Mouse (Mus musculus): Measurements from ENCODE around the gene Eef1g. TPM values are rescaled to one million over a fixed set of nuclear protein-coding genes. Genes with fewer than 3 reads are reported as not detected.

Gene Eef1g
- polyA plus RNA-seq, 1 experiment = 206 TPM

DNA sequence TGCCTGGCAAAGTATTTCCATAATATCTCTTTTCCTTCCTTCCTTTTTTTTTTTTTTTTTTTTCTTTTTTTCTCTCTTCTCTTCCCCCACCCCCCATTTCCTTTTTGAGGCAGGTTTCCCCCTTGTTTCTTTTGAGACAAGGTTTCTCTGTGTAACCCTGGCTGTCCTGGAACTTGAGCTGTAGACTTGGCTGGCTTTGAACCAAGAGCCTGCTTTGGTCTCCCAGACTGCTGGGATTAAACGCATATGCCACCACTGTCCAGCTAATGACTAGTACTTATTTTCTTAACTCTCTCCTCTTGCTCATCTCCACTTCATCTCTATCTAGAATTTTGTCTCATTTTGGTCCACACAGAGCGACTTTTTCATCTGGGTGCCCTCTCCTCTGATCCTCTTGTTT is 23.8 kb upstream of the Eef1g start:
- 40% methylated on average over 2 of the region's 2 CpGs for WGBS
- Histone ChIP-seq H3K4me1 (ENCODE audit: control insufficient read depth, insufficient read depth, low read length) (peaks cover 20% of the 10 kb centered on the region), H3K4me3 (replicated peaks; ENCODE audit: extremely low read depth, low read depth, low read length) (peak overlapping the region; percentile 84)
- TF ChIP-seq POLR2A (IDR thresholded peaks at IDR 0.05; ENCODE audit: borderline replicate concordance, extremely low read depth, low read depth, low read length) (no peak), CTCF (IDR thresholded peaks at IDR 0.05; ENCODE audit: insufficient read depth, low read length) (no peak)
- DNase-seq = no peak

DNA sequence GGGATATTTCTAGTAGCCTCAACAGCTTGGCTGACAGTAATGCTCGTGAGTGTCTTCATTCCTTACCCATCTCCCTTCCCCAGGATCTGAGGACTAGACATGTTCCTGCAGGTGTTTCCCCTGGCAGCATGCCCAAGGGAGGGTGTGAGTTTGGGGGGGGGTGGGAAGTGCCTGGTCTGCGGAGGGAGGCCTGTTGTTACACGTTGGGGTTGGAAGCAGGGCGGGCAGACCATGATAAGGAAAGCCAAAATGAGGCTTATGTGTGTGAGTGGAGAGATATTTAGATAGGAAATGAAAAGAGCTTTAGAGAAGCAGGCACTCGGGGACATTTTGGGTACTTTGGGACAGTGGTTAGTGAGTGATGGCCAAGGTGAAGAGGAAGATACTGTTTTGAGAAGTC is 22.8 kb upstream of the Eef1g start:
- TF ChIP-seq CTCF (IDR thresholded peaks at IDR 0.05; ENCODE audit: insufficient read depth, low read length) (no peak), POLR2A (IDR thresholded peaks at IDR 0.05; ENCODE audit: borderline replicate concordance, extremely low read depth, low read depth, low read length) (no peak)
- no peak for DNase-seq
- 22% methylated on average over 5 of the region's 5 CpGs for WGBS

DNA sequence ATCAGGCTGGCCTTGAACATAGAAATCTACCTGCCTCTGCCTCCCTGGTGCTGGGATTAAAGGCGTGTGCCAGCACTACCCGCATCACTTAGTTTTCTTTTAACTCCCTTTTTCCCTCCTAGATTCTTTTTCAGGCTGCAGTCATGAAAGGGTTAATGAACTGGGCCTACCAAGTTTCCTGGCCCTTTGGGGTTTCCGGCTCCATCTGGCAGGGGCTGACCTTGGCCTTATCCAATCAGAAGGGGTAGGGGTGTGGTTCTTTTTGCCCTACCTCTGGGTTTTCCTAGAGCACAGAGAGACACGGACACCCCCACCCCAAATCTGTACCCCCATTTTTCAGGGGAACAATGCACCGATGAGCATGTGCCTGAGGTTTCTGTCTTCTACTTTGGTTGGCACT is 22.1 kb upstream of the Eef1g start:
- no peak overlapping the region for H3K4me3 ChIP-seq (replicated peaks; ENCODE audit: extremely low read depth, low read depth, low read length)
- 16% methylated on average over 5 of the region's 5 CpGs for WGBS
- no peak for DNase-seq
- TF ChIP-seq POLR2A (IDR thresholded peaks at IDR 0.05; ENCODE audit: borderline replicate concordance, extremely low read depth, low read depth, low read length) (no peak), CTCF (IDR thresholded peaks at IDR 0.05; ENCODE audit: insufficient read depth, low read length) (no peak)
- peaks cover 20% of the 10 kb centered on the region for H3K4me1 ChIP-seq (ENCODE audit: control insufficient read depth, insufficient read depth, low read length)

More for the DNA sequence above, 22.8 kb upstream of the Eef1g start:
- H3K4me3 ChIP-seq (replicated peaks; ENCODE audit: extremely low read depth, low read depth, low read length) = no peak overlapping the region
- peaks cover 20% of the 10 kb centered on the region for H3K4me1 ChIP-seq (ENCODE audit: control insufficient read depth, insufficient read depth, low read length)

DNA sequence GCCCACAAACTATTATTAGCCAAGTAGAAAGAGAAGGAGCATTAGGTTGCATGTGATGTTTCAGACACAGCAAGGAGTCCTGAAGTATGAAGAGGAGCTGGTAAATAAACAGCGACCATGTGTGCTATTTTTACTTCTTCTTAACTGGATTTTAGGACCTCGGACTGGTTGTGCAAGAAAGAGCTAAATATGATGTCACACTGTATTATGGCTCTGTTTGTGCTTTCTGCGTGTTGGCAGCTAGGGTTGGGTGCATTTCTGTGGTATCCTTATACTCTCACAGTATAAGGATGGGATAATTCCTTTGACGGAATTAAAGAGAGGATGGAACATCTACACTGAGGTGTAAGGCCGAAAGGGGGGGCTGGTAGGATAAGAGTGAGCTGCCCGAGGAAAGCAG is 21.6 kb upstream of the Eef1g start:
- 48% methylated on average over 6 of the region's 6 CpGs for WGBS
- DNase-seq = no peak
- TF ChIP-seq POLR2A (IDR thresholded peaks at IDR 0.05; ENCODE audit: borderline replicate concordance, extremely low read depth, low read depth, low read length) (no peak), CTCF (IDR thresholded peaks at IDR 0.05; ENCODE audit: insufficient read depth, low read length) (no peak)
- Histone ChIP-seq H3K4me1 (ENCODE audit: control insufficient read depth, insufficient read depth, low read length) (peaks cover 20% of the 10 kb centered on the region), H3K4me3 (replicated peaks; ENCODE audit: extremely low read depth, low read depth, low read length) (no peak overlapping the region)

DNA sequence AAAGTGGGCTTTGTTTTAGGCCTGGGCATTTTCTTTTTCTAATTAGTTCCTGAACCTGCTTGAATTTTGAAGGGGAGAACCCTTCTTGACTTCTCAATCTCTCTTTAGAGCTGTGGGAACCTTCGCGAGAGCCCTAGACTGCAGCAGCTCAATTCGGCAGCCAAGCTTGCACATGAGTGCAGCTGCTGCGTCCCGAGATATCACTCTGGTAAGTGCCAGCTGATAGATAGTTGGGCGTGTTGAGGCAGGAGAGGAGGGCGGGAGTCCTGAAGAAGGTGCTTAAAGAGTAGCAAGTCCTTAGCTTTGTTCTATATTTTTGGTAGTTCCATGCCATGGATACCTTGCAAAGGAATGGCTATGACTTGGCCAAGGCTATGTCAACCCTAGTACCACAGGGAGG is 19.9 kb upstream of the Eef1g start:
- TF ChIP-seq POLR2A (IDR thresholded peaks at IDR 0.05; ENCODE audit: borderline replicate concordance, extremely low read depth, low read depth, low read length) (no peak), CTCF (IDR thresholded peaks at IDR 0.05; ENCODE audit: insufficient read depth, low read length) (no peak)
- Histone ChIP-seq H3K4me1 (ENCODE audit: control insufficient read depth, insufficient read depth, low read length) (peaks cover 14% of the 10 kb centered on the region), H3K4me3 (replicated peaks; ENCODE audit: extremely low read depth, low read depth, low read length) (no peak overlapping the region)
- WGBS = 86% methylated on average over 7 of the region's 7 CpGs
- DNase-seq = no peak

DNA sequence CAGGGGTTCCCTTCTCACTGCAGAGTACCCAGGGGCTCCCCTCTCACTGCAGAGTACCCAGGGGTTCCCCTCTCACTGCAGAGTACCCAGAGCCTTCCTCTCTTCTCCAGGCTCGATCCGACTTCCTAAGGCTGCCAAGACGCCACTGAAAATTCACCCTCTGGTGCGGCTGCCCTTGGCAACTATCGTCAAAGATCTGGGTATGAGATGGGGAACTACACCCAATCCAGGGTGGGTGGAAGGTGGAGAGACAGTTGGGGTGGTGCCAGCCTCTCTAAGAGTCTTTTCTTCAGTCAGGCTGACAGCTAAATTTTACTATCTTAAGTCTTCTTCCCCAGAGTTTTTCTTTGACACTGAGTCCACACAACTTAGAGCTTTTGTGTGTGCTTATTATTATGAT is 16.7 kb upstream of the Eef1g start:
- Histone ChIP-seq H3K4me3 (replicated peaks; ENCODE audit: extremely low read depth, low read depth, low read length) (no peak overlapping the region), H3K4me1 (ENCODE audit: control insufficient read depth, insufficient read depth, low read length) (peaks cover 8% of the 10 kb centered on the region; the same call in 1 of the 2 replicates)
- WGBS = 93% methylated on average over 5 of the region's 5 CpGs
- no peak for DNase-seq
- no peak for TF ChIP-seq POLR2A (IDR thresholded peaks at IDR 0.05; ENCODE audit: borderline replicate concordance, extremely low read depth, low read depth, low read length)
- TF ChIP-seq CTCF (IDR thresholded peaks at IDR 0.05; ENCODE audit: insufficient read depth, low read length) = no peak

DNA sequence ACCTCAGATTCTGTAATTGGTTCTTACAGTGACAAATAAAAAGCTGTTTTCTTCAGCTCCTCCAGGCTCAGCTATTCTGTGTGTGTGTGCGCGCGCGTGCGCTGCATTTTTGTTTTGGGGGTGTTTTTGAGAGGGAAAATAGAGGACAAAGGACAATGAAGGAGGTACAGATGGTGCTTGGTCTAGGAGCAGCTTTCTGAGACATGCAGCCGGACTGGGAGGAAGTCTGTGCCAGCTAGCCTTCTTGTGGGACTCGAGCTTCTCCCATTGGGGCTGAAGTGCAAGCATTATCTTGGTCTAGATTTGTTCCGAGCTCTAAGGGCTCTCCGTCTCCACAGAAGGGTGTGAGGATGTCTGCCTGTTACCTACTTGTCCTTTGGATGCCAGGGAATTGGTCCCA is 14.6 kb upstream of the Eef1g start:
- 82% methylated on average over 9 of the region's 9 CpGs for WGBS
- Histone ChIP-seq H3K4me1 (ENCODE audit: control insufficient read depth, insufficient read depth, low read length) (peaks cover 8% of the 10 kb centered on the region; the same call in 1 of the 2 replicates), H3K4me3 (replicated peaks; ENCODE audit: extremely low read depth, low read depth, low read length) (no peak overlapping the region)
- TF ChIP-seq POLR2A (IDR thresholded peaks at IDR 0.05; ENCODE audit: borderline replicate concordance, extremely low read depth, low read depth, low read length) = no peak
- TF ChIP-seq CTCF (IDR thresholded peaks at IDR 0.05; ENCODE audit: insufficient read depth, low read length) = no peak
- DNase-seq = no peak

DNA sequence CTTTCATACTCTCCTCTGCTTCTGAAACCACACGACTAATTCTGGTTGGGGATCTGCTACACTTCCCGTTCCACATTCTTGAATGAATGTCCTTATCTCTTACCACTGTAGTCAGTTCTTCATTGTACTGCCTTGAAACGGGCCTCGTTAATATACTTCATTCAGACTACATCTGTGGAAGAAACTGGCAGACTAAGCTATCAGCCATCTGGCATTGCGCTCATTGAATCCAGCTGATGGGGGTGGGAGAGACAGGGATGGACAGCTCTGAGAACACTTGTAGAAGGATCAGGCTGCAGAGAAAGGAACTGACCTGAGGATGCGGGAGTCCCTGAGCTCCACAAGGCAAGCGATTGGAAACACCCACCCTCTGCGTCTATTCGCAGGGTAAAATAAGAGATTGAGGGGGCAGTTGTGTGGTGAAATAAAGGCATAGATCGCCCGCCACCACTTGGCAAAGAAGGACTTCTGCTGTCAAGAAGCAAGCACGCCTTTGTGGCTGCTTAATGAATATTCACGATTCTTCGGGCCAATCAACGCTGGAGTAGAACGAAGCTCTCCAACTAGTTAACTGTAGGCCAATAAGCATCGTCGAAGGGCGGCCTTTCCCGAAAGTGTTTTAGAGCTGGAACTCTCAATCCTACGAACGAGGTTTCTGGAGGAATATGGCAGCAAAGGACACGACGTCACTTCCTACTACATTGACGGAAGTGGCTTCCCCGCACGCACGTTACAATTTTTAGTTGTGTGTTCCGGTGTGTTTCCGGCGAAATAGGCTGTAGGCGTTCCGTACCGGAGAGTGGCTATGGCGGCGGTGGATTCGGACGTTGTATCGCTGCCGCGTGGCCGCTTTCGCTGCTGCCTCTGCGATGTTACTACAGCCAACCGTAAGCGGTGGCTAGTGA is 13.5 kb upstream of the Eef1g start, which contains the start of gene Tut1:
Gene Tut1 (plus strand): TSS at position 713 of the 905 bp plus-strand sequence.
- peak; percentile 70; the same call in 1 of the 2 replicates for TF ChIP-seq POLR2A (IDR thresholded peaks at IDR 0.05; ENCODE audit: borderline replicate concordance, extremely low read depth, low read depth, low read length)
- no peak for TF ChIP-seq CTCF (IDR thresholded peaks at IDR 0.05; ENCODE audit: insufficient read depth, low read length)
- DNase-seq = peak; percentile 91
- Histone ChIP-seq H3K4me3 (replicated peaks; ENCODE audit: extremely low read depth, low read depth, low read length) (peak within 1 kb of the TSS; percentile 80), H3K4me1 (ENCODE audit: control insufficient read depth, insufficient read depth, low read length) (peaks cover 8% of the 10 kb centered on the region; the same call in 1 of the 2 replicates)
- 2% methylated on average over 46 of the region's 46 CpGs for WGBS

DNA sequence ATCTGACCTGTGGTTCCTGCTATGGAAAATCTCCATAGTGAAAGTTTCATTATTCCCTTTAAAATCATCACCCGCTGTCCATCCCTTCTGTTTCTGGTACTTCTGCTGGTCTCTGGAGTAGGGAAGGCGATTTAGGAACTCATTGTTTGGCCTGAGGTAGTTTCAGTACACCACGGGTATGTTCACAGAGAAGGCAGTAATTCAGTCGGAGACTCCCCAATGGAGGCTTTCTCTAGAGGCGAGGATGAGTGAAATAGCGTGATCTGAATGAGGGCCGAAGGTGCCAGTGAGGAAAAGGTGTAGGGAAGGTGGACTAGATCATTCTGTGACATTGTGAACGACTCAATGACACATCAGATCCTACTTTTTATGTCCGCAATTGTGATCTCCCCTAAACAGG is 12.7 kb upstream of the Eef1g start:
- no peak for DNase-seq
- TF ChIP-seq POLR2A (IDR thresholded peaks at IDR 0.05; ENCODE audit: borderline replicate concordance, extremely low read depth, low read depth, low read length) = no peak
- TF ChIP-seq CTCF (IDR thresholded peaks at IDR 0.05; ENCODE audit: insufficient read depth, low read length) = no peak
- peak overlapping the region; percentile 80 for H3K4me3 ChIP-seq (replicated peaks; ENCODE audit: extremely low read depth, low read depth, low read length)
- whole genome bisulfite sequencing = 4% methylated on average over 9 of the region's 9 CpGs
- peaks cover 8% of the 10 kb centered on the region; the same call in 1 of the 2 replicates for H3K4me1 ChIP-seq (ENCODE audit: control insufficient read depth, insufficient read depth, low read length)

DNA sequence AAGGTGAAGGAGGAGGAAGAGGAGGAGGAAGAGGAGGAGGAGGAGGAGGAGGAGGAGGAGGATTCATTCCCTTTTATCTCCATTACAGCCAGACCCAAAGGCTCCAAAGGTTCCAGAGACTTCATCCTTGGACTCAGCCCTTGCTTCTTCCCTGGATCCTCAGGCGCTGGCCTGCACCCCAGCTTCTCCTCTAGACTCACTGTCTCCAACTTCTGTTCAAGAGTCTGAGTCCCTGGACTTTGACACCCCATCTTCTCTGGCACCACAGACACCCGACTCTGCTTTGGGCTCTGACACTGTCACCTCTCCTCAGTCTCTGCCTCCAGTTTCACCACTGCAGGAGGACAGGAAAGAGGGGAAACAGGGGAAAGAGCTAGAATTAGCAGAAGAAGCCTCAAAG is 4.6 kb upstream of the Eef1g start:
- no peak for TF ChIP-seq POLR2A (IDR thresholded peaks at IDR 0.05; ENCODE audit: borderline replicate concordance, extremely low read depth, low read depth, low read length)
- no peak for TF ChIP-seq CTCF (IDR thresholded peaks at IDR 0.05; ENCODE audit: insufficient read depth, low read length)
- Histone ChIP-seq H3K4me1 (ENCODE audit: control insufficient read depth, insufficient read depth, low read length) (0 out of 2 replicates have a peak, but pooled peaks cover 3% of the 10 kb centered on the region), H3K4me3 (replicated peaks; ENCODE audit: extremely low read depth, low read depth, low read length) (no peak overlapping the region)
- 88% methylated on average over 2 of the region's 2 CpGs for WGBS
- DNase-seq = no peak
